Mouse (Mus musculus) stomach, postnatal 0 days (tissue): Measurements from ENCODE around the gene Pdzrn3. TPM values are rescaled to one million over a fixed set of nuclear protein-coding genes. Genes with fewer than 3 reads are reported as not detected.

Experiments used
- ATAC-seq: fragments of 200-750 bp; cut with Nextera tagmentation; 2 replicates; pipeline ENCODE4 v1.8.0; 2017; ENCODE audit not compliant: low FRiP score, low TSS enrichment
- DNase-seq: peaks from one replicate; pipeline ENCODE4 v3.0.0-alpha.2; 2016; ENCODE audit warnings: low spot score
- H3K27ac ChIP-seq: fragments of 300-500 bp; sonication (generic); replicated peaks from 2 replicates; pipeline ENCODE4 v1.5.1; 2014; ENCODE audit warnings: mild to moderate bottlenecking, control low read depth
- H3K27me3 ChIP-seq: fragments of 300-500 bp; sonication (generic); 2 replicates; pipeline ENCODE4 v1.6.1; 2014; ENCODE audit warnings: low read length; ENCODE audit not compliant: control insufficient read depth, insufficient read depth
- H3K36me3 ChIP-seq: fragments of 300-500 bp; sonication (generic); 2 replicates; pipeline ENCODE4 v1.6.1; 2014; ENCODE audit warnings: low read length, mixed read lengths; ENCODE audit not compliant: control insufficient read depth, insufficient read depth
- H3K4me1 ChIP-seq: fragments of 300-500 bp; sonication (generic); replicated peaks from 2 replicates; pipeline ENCODE4 v1.6.1; 2014; ENCODE audit warnings: antibody characterized with exemption; ENCODE audit not compliant: control insufficient read depth, insufficient read depth
- H3K4me2 ChIP-seq: fragments of 300-500 bp; sonication (generic); replicated peaks from 2 replicates; pipeline ENCODE4 v1.6.1; 2014; ENCODE audit warnings: low read depth, mild to moderate bottlenecking, control low read depth, moderate library complexity
- H3K4me3 ChIP-seq: fragments of 300-500 bp; sonication (generic); 2 replicates; pipeline ENCODE4 v1.5.1; 2014; ENCODE audit warnings: low read depth, low read length, control low read depth
- H3K9ac ChIP-seq: fragments of 300-500 bp; sonication (generic); 2 replicates; pipeline ENCODE4 v1.6.1; 2014; ENCODE audit warnings: mild to moderate bottlenecking, low read length, control low read depth, mixed read lengths
- H3K9me3 ChIP-seq: fragments of 300-500 bp; sonication (generic); 2 replicates; pipeline ENCODE4 v1.6.1; 2016; ENCODE audit warnings: low read length; ENCODE audit not compliant: control insufficient read depth
- CTCF ChIP-seq: IDR thresholded peaks from 2 replicates; pipeline ENCODE4 v1.5.1; 2016; ENCODE audit warnings: antibody characterized with exemption, low read depth, mild to moderate bottlenecking, moderate library complexity
- EP300 ChIP-seq: optimal IDR thresholded peaks from 2 replicates; pipeline ENCODE3; 2016; ENCODE audit warnings: antibody characterized with exemption
- WGBS: fragments of 180-500 bp; shearing (Covaris S2); extraction: QIAGEN DNeasy Blood & Tissue Kit; methylation state at CpG from one replicate; pipeline ENCODE4 v1.1.7; 2014; 5-methylcytosine and 5-hydroxymethylcytosine counted together
- polyA plus RNA-seq: library from polyadenylated mRNA; unstranded; fragments of >200 nt; fragmentation: Nextera tagmentation; extraction: Ambion mirVana; gene quantifications from 2 replicates; pipeline ENCODE4 v1.2.1, GENCODE M21; 2015

Gene Pdzrn3
- polyA plus RNA-seq, 1 experiment from 2014 or later: 5.1 TPM

- no peak for TF ChIP-seq EP300
- no peak for TF ChIP-seq CTCF
- WGBS: 46% methylated on average over 3 of the region's 3 CpGs
- Histone ChIP-seq H3K9me3 (no peaks in the 10 kb centered on the region), H3K9ac (no peak overlapping the region), H3K4me3 (no peak overlapping the region), H3K4me1 (no peaks in the 10 kb centered on the region), H3K36me3 (no peaks in the 10 kb centered on the region), H3K4me2 (no peak overlapping the region), H3K27me3 (no peaks in the 10 kb centered on the region), H3K27ac (no peak overlapping the region)
- no peak for DNase-seq
- no peak for ATAC-seq
These were observed 93.8 kb downstream of the Pdzrn3 start for GRCm38 (mm10) chr6:101283891-101284290.

GRCm38 (mm10) chr6:101281644-101282043, 96.1 kb downstream of the Pdzrn3 start:
- Histone ChIP-seq H3K9me3 (no peaks in the 10 kb centered on the region), H3K9ac (no peak overlapping the region), H3K36me3 (no peaks in the 10 kb centered on the region), H3K4me2 (no peak overlapping the region), H3K4me1 (no peaks in the 10 kb centered on the region), H3K27ac (no peak overlapping the region), H3K27me3 (no peaks in the 10 kb centered on the region), H3K4me3 (no peak overlapping the region)
- DNase-seq: no peak
- ATAC-seq: no peak
- WGBS: 28% methylated on average over 3 of the region's 3 CpGs
- no peak for TF ChIP-seq CTCF
- TF ChIP-seq EP300: no peak

GRCm38 (mm10) chr6:101280811-101281218, 96.9 kb downstream of the Pdzrn3 start:
- Histone ChIP-seq H3K27me3 (no peaks in the 10 kb centered on the region), H3K9me3 (no peaks in the 10 kb centered on the region), H3K36me3 (no peaks in the 10 kb centered on the region), H3K9ac (no peak overlapping the region), H3K4me1 (no peaks in the 10 kb centered on the region), H3K4me3 (no peak overlapping the region), H3K4me2 (peak overlapping the region; percentile 31; the same call in 1 of the 2 replicates), H3K27ac (peak overlapping the region; percentile 25)
- DNase-seq (no peak), ATAC-seq (no peak)
- 44% methylated on average over 9 of the region's 9 CpGs for WGBS
- TF ChIP-seq EP300 (no peak), CTCF (no peak)

- Histone ChIP-seq H3K36me3 (no peaks in the 10 kb centered on the region), H3K4me3 (no peak overlapping the region), H3K9ac (no peak overlapping the region), H3K27me3 (no peaks in the 10 kb centered on the region), H3K9me3 (no peaks in the 10 kb centered on the region), H3K4me2 (no peak overlapping the region), H3K4me1 (no peaks in the 10 kb centered on the region), H3K27ac (peak overlapping the region; percentile 75)
- TF ChIP-seq CTCF (no peak), EP300 (no peak)
- WGBS: 40% methylated on average over 13 of the region's 13 CpGs
- no peak for DNase-seq
- ATAC-seq: 0 out of 2 replicates have a peak, but pooled peaks have one; percentile 8
These were observed 99.3 kb downstream of the Pdzrn3 start for GRCm38 (mm10) chr6:101278286-101278932.

- Histone ChIP-seq H3K9ac (no peak overlapping the region), H3K4me1 (peaks cover 5% of the 10 kb centered on the region; the same call in 1 of the 2 replicates), H3K27me3 (no peaks in the 10 kb centered on the region), H3K4me3 (no peak overlapping the region), H3K36me3 (no peaks in the 10 kb centered on the region), H3K9me3 (no peaks in the 10 kb centered on the region), H3K27ac (no peak overlapping the region), H3K4me2 (no peak overlapping the region)
- TF ChIP-seq EP300 (no peak), CTCF (no peak)
- ATAC-seq: no peak
- 54% methylated on average over 8 of the region's 8 CpGs for WGBS
- no peak for DNase-seq
These were observed 101.4 kb downstream of the Pdzrn3 start for GRCm38 (mm10) chr6:101276261-101276660.

- no peak overlapping the region for H3K9ac ChIP-seq
- no peaks in the 10 kb centered on the region for H3K9me3 ChIP-seq
- DNase-seq (no peak), ATAC-seq (no peak)
- TF ChIP-seq EP300: no peak
- no peak for TF ChIP-seq CTCF
- H3K4me1 ChIP-seq: peaks cover 5% of the 10 kb centered on the region; the same call in 1 of the 2 replicates
- WGBS: 82% methylated on average over 3 of the region's 3 CpGs
- no peaks in the 10 kb centered on the region for H3K36me3 ChIP-seq
- H3K27me3 ChIP-seq: no peaks in the 10 kb centered on the region
- no peak overlapping the region for H3K4me2 ChIP-seq
- H3K4me3 ChIP-seq: no peak overlapping the region
- no peak overlapping the region for H3K27ac ChIP-seq
These were observed 101.9 kb downstream of the Pdzrn3 start for GRCm38 (mm10) chr6:101275806-101276205.
